Mouse (Mus musculus): ENCODE measurements around the gene D10Jhu81e.
"Not testable (repeated sequence)": the region's sequence is repeated elsewhere in the genome, so short reads cannot be mapped to it uniquely, and the experiment has no call there.

The D10Jhu81e gene

DNA sequence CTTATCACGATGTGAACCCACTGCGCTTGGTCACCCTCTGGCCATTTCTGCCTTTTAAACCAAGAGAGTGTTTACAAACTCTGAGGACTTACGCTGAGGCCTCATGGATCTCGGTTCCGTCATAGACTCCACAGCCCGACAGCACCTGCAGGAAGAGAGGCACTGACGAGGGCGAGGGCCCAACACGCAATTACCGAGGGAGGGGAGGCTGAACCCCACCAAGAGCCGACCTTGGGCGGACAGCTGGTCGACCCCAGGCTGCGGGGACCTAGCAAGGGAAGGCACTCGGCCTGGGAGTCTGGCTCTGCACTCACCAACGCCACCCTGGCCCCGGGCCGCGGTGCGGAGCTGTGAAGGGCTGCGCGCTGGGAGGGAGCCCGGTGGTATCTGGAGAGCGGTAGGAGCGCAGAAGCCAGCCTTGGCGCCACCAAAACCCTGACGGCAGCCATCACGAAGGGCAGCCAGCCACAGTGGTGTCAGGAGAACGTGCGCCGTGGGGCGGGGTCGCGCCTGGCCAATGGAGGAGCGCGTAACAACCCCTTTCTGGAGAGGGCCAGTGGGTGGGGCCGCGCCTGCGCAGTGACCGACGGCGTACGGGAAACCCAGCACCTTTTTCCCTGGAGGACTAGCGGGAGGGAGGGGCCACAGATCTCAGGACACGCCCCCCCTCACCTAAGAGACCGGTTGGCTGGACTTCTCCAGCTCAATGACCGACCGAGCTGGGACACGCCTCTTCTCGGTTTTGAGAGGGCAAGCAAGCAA, at the start of gene D10Jhu81e:
Gene D10Jhu81e, minus strand, starts transcription at position 502 of the 762 bp plus-strand sequence.
- in situ Hi-C loops (cut with MboI, MseI), result loop anchor here (10.0 kb wide), 1 partner anchor 645 kb away; no protein-coding TSS in a partner anchor

GRCm38 (mm10) chr10:78218576-78218975, 49.0 kb upstream of the D10Jhu81e start:
- in situ Hi-C loops (cut with MboI, MseI), result no loop called here

DNA sequence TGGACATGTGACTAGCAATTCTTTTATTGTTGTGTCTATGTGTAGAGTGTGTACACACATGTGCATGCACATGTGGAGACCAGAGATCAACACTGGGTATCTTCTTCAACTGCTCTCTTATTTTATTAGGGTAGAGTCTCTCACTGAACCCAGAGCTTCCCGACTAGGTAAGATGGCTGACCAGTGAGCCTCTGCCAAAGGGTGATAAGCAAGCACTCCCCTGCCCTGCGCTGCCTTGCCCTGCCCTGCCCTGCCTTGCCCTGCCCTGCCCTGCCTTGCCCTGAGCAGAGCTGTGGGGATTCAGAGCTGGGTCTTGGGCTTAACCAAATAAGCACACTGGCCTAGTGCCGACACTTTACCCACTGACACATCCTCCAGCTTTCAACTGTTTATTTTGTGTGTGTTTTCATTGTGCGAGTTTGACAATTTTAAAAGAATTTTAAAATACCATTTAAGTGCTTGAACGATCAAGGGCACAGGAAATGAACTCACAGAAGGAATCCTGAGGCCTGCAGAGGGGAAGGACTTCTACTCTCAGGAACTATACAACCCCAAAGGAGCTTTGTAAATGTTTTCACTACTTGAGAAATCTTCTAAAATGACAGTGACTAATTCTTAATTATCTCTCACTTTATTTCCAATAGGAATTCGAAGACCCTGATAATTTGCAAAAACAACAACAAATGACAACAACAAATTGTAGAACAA, 46.9 kb upstream of the D10Jhu81e start:
- in situ Hi-C loops (cut with MboI, MseI), result no loop called here

GRCm38 (mm10) chr10:78214371-78214770, 44.8 kb upstream of the D10Jhu81e start:
- in situ Hi-C loops (cut with MboI, MseI), result no loop called here

DNA sequence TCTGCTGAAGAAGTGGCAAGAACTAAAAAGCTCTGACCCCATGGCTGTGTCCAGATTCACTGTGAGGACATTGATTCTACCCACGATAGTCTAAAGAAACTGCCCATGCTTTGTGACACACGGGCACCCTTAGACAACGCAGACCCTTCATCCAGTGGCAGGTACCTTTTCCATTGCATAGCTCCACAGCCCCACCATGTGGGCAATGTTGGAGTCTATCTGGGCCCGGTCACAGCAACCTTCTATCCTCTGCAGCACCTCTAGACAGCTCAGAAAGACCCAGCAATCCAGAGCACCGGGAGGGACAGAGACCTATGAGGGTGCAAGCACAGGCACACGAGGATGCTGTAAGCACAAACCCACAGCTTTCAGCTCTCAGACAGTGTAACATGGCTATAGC, 41.7 kb upstream of the D10Jhu81e start:
- in situ Hi-C loops (cut with MboI, MseI), result no loop called here

GRCm38 (mm10) chr10:78201182-78201581, 31.6 kb upstream of the D10Jhu81e start:
- in situ Hi-C loops (cut with MboI, MseI), result loop anchor here (5.0 kb wide), 1 partner anchor 89 kb away; no protein-coding TSS in a partner anchor

DNA sequence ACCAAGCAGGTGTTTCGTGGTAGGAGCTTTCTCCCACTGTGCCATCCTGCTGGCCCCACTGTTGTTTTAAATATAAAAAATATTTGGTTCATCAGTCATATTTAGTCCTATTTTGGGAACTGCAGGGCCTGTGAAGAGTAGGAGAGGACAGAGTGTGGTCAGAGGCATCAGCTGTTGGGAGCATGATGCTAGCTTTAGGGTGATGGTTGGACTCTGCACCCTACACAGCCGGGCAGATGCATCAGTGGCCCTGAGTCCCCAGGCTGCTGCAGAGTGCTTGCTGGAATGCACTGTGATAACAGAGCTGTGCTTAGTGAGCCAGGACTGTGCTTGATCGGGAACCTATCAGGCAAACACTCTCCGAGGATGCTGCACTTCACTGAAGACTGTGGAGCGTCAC, 23.4 kb upstream of the D10Jhu81e start:
- in situ Hi-C loops (cut with MboI, MseI), result no loop called here

- in situ Hi-C loops (cut with MboI, MseI), result not testable (repeated sequence)
Measured at GRCm38 (mm10) chr10:78186076-78186475, 16.5 kb upstream of the D10Jhu81e start.

- in situ Hi-C loops (cut with MboI, MseI), result no loop called here
Measured at GRCm38 (mm10) chr10:78185381-78185725, 15.8 kb upstream of the D10Jhu81e start.

DNA sequence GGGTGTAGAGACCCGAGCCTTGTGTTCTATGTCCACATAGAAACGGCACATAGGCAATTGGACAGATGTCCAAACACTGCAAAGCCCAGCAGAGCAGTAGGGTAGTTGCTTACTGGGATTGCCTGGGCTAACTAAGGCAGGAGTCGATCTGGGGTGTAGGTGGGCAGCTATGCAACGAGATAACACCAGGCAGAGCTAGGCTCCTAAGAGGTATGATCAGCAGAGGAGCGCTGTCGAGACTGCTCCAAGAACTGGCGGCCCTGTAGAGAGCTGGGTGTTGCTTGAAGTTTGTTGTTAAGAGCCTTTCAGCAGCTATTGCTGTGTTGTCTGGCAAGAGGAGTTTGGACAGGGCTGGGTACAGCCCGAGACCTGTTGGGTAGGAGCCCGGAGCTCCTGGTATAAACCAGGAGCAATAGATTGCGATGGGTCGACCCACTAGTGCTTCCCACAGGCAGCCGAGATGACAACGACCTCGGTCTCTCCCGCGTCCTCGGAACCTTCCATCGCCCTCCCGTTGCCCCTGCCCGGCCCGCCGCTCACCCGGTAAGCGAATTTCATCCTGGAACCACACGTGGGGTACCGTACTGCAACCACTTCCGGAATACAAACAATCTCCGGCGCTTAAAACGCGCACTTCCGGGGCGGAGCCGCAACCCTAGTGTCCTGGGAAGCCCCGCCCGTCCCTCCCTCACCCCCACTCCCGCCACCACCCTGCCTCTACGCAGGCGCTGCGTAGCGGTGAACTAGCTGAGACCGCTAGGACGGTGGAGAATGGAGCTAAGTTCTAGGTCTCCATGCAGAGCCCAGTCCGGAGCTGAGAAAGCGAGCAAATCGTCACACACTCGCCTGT, 15.2 kb upstream of the D10Jhu81e start, which contains the start of gene Pwp2:
Gene Pwp2, minus strand, starts transcription at position 619 of the 850 bp plus-strand sequence.
- in situ Hi-C loops (cut with MboI, MseI), result no loop called here

DNA sequence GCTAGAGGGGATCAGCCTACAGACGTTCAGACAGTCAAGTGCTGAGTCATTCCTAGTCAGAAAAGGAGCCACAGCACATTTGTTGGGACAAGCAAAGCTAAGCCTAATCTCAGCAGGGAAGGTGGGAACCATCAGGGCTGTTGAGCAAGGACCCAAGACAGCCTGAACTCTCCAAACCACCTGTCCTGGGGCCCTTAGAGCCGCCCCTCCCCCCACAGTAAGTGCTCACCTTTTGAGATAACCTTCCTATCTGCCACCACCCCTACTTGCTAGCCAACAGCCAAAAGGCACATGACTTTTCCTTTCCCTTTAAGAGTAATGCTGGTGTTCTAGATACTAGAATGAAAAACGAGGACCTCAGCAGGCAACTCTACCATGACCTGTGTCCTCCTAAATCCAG, 14.0 kb upstream of the D10Jhu81e start:
- in situ Hi-C loops (cut with MboI, MseI), result no loop called here

DNA sequence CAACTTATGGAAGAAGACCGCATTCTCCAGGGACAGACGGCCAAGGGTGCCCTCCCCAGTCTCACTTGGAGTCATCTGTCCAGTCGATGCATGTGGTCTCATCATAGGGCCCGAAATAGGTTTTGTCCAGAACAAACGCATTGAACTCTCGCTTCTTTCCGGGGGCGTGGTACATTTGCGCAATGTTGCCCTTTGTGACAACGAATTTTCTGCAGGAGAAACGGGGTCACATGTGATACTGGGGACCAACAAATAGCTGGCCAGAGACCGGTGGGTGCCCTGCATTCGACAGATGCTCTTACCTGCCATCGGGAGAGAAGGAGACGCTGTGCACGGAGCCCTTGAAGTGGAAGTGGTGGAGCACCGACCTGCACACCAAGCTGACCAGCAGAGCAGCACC, 12.7 kb upstream of the D10Jhu81e start:
- in situ Hi-C loops (cut with MboI, MseI), result no loop called here

GRCm38 (mm10) chr10:78174474-78174873, 4.9 kb upstream of the D10Jhu81e start:
- in situ Hi-C loops (cut with MboI, MseI), result loop anchor here (10.0 kb wide), 1 partner anchor 650 kb away; no protein-coding TSS in a partner anchor

- in situ Hi-C loops (cut with MboI, MseI), result loop anchor here (10.0 kb wide), 1 partner anchor 647 kb away; no protein-coding TSS in a partner anchor
Measured at GRCm38 (mm10) chr10:78171581-78171980, 2.0 kb upstream of the D10Jhu81e start.

DNA sequence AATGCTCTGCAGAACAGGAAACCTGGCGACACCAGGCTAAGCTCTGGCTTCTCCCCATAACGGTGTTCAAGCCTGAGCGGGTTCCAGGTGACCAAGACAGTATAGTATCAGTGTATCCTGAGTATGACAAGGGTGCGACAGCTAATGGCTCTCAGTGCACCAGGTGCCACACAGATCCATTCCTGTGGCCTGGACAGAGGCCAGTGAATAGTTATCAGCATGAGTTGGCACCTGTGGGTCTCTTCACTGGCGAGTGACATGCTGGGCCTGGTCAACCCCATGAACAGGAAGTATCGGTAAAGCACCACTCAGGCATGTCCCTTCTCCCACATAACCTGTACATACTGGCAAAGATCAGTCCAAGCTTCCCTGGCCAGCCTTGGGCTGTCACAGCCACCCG, 1.5 kb upstream of the D10Jhu81e start:
- in situ Hi-C loops (cut with MboI, MseI), result loop anchor here (10.0 kb wide), 1 partner anchor 646 kb away; no protein-coding TSS in a partner anchor

- in situ Hi-C loops (cut with MboI, MseI), result loop anchor here (10.0 kb wide), 1 partner anchor 646 kb away; no protein-coding TSS in a partner anchor
Measured at GRCm38 (mm10) chr10:78170445-78170844, 863 bp upstream of the D10Jhu81e start.

DNA sequence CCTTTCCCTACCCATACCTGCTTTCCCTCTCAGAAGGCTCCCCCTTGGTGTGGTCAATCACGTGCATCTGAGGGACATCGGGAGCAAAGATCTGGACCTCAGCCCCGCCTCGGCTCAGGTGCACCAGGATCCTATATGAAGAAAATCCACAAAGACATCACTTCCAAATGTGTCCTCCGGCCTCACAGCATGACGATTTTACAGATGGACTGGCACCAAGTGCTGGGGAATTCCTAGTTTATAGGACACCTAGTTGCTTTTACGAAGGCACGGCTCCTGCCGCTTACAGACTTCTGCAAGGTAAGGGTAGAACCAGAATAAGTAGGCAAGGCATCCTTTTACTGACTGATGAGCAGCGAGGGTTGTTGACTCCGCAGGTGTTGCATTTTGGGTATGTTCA, 790 bp downstream of the D10Jhu81e start:
- in situ Hi-C loops (cut with MboI, MseI), result no loop called here

DNA sequence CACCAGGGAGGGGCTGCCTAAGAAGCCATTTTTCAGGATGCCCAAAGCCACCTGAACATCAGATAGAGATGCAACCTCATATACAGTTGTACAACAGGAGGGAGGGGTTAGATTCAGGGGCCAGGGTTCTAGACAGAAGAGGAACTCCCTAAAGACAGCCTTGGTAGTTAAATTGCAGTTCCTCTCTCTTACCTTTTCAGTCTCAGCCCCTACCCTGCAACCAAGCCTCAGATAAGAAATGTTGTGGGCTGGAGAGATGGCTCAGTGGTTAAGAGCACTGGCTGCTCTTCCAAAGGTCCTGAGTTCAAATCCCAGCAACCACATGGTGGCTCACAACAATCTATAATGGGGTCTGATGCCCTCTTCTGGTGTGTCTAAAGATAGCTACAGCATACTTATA, 1.8 kb downstream of the D10Jhu81e start:
- in situ Hi-C loops (cut with MboI, MseI), result no loop called here

- in situ Hi-C loops (cut with MboI, MseI), result no loop called here
Measured at GRCm38 (mm10) chr10:78167333-78167732, 2.2 kb downstream of the D10Jhu81e start.

DNA sequence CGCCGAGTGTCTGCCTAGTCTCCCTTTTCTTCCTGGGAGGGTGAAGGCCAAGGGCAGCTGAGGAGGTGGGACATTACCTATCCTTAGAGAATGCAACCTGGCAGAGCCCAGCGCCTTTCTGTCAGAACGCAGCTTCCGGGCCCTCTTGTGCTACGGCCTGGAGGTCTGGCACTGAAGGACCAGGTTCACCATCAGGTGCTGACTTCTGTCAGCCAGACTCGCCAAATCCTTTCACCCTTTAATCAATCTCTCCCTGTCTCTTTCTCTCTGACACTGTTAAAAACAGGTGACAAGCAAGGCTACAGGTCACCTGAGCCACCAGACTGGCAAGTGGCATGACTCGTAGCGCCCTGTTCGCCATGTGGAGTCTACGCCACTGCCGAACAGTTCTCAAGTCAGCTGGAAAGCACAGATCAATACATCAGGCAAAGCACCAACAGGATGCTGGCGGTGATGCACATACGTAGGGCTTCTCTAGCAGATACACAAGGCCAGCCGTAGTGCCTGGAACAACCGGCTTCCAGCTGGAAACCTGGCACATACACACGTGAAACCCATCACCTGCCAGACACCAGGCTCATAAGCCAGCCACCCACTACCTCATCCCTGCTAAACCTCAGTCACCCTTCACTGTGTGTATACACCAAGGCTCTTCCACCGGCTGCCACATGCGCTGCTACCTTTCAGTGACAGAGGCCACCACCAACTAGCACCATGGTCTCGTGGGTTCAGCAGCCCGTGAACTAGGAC, 4.2 kb downstream of the D10Jhu81e start:
- in situ Hi-C loops (cut with MboI, MseI), result no loop called here

- in situ Hi-C loops (cut with MboI, MseI), result loop anchor here (5.0 kb wide), 1 partner anchor 132 kb away; no protein-coding TSS in a partner anchor
Measured at GRCm38 (mm10) chr10:78164786-78165185, 4.8 kb downstream of the D10Jhu81e start.

Measured in T-helper 2 cell (primary cell).